Mouse (Mus musculus) monocyte, adult 2 months (primary cell): ENCODE measurements around the gene Fndc7.
A peak's percentile ranks its signal among the peaks of the same experiment; 100 is the strongest.
"Not testable (repeated sequence)": the region's sequence is repeated elsewhere in the genome, so short reads cannot be mapped to it uniquely, and the experiment has no call there.

ENCODE experiments used
- DNase-seq, 2 experiments: peaks; one replicate each; pipeline ENCODE4 v3.0.0; 2022; ENCODE audit warnings: low spot score in 2 of 2, low read depth in 1 of 2

Fndc7 gene

GRCm38 (mm10) chr3:108856386-108857123 lies 33.3 kb downstream of the Fndc7 start:
- no peak for DNase-seq

- peak in 1 of 2 experiments; percentile 59 for DNase-seq
Observed at GRCm38 (mm10) chr3:108855864-108856263, 33.9 kb downstream of the Fndc7 start.

GRCm38 (mm10) chr3:108855371-108855770 lies 34.4 kb downstream of the Fndc7 start:
- DNase-seq = peak; percentile 73

GRCm38 (mm10) chr3:108853266-108853665 lies 36.5 kb downstream of the Fndc7 start:
- DNase-seq = no peak

GRCm38 (mm10) chr3:108851996-108852697 lies 37.7 kb downstream of the Fndc7 start:
- DNase-seq = no peak

GRCm38 (mm10) chr3:108851554-108851953 lies 38.3 kb downstream of the Fndc7 start:
- DNase-seq = no peak

- DNase-seq = no peak
Observed at GRCm38 (mm10) chr3:108851075-108851474, 38.7 kb downstream of the Fndc7 start.

- peak in 1 of 2 experiments; percentile 25 for DNase-seq
Observed at GRCm38 (mm10) chr3:108850506-108850905, 39.3 kb downstream of the Fndc7 start.

- no peak for DNase-seq
Observed at GRCm38 (mm10) chr3:108846616-108847015, 43.2 kb downstream of the Fndc7 start.

- DNase-seq = no peak
Observed at GRCm38 (mm10) chr3:108844521-108844920, 45.3 kb downstream of the Fndc7 start.

- DNase-seq = no peak
Observed at GRCm38 (mm10) chr3:108844026-108844425, 45.8 kb downstream of the Fndc7 start.

GRCm38 (mm10) chr3:108840716-108841054 lies 49.1 kb downstream of the Fndc7 start:
- no peak for DNase-seq

GRCm38 (mm10) chr3:108840000-108840715 lies 49.6 kb downstream of the Fndc7 start, which contains the start of gene Stxbp3:
Stxbp3 (minus strand) TSS chr3:108840526.
- DNase-seq = peak; percentile 95 to 99

GRCm38 (mm10) chr3:108839647-108839999 lies 50.2 kb downstream of the Fndc7 start:
- DNase-seq = no peak

GRCm38 (mm10) chr3:108838980-108839379 lies 50.8 kb downstream of the Fndc7 start:
- no peak for DNase-seq

GRCm38 (mm10) chr3:108836931-108837330 lies 52.9 kb downstream of the Fndc7 start:
- DNase-seq = no peak

GRCm38 (mm10) chr3:108833717-108834116 lies 56.1 kb downstream of the Fndc7 start:
- DNase-seq = not testable (repeated sequence)

GRCm38 (mm10) chr3:108831750-108832149 lies 58.1 kb downstream of the Fndc7 start:
- no peak for DNase-seq

GRCm38 (mm10) chr3:108830493-108830892 lies 59.3 kb downstream of the Fndc7 start:
- DNase-seq = no peak

- no peak for DNase-seq
Observed at GRCm38 (mm10) chr3:108815631-108816030, 74.2 kb downstream of the Fndc7 start.

GRCm38 (mm10) chr3:108810747-108811263 lies 79.0 kb downstream of the Fndc7 start:
- no peak for DNase-seq

- no peak for DNase-seq
Observed at GRCm38 (mm10) chr3:108805622-108806021, 84.2 kb downstream of the Fndc7 start.
